Mouse (Mus musculus) myocyte (in vitro differentiated cells): ENCODE measurements around the gene Bcl2l11. TPM values are rescaled to one million over a fixed set of nuclear protein-coding genes. Genes with fewer than 3 reads are reported as not detected.

Experiments
- H3K27me3 ChIP-seq: one replicate; pipeline ENCODE4 v1.6.1; 2011; ENCODE audit not compliant: control insufficient read depth, insufficient read depth, insufficient read length
- H3K36me3 ChIP-seq: one replicate; pipeline ENCODE4 v1.6.1; 2011; ENCODE audit not compliant: control insufficient read depth, insufficient read depth
- H3K4me2 ChIP-seq: one replicate; pipeline ENCODE4 v1.6.1; 2011; ENCODE audit warnings: low read depth, control low read depth
- H3K4me3 ChIP-seq: one replicate; pipeline ENCODE4 v1.5.1; 2011; ENCODE audit warnings: mild to moderate bottlenecking, control low read depth, moderate library complexity
- H3K79me2 ChIP-seq: one replicate; pipeline ENCODE4 v1.6.1; 2011; ENCODE audit not compliant: control insufficient read depth, insufficient read depth
- H3ac ChIP-seq: one replicate; pipeline ENCODE4 v1.6.1; 2011; ENCODE audit not compliant: control insufficient read depth, insufficient read length
- CEBPB ChIP-seq: IDR thresholded peaks from 2 replicates; pipeline ENCODE4 v1.6.1; 2011; ENCODE audit warnings: mild to moderate bottlenecking, moderate library complexity; ENCODE audit not compliant: poor library complexity, insufficient read depth, severe bottlenecking
- E2F4 ChIP-seq: IDR thresholded peaks from one replicate; pipeline ENCODE4 v1.6.1; 2011; ENCODE audit warnings: mild to moderate bottlenecking, control low read depth, moderate library complexity; ENCODE audit not compliant: insufficient read depth
- MAX ChIP-seq: IDR thresholded peaks from one replicate; pipeline ENCODE4 v1.6.1; 2011; ENCODE audit warnings: low read depth, mild to moderate bottlenecking, control low read depth
- MYOD1 ChIP-seq, 3 experiments: IDR thresholded peaks; one replicate each; pipeline ENCODE4 v1.6.1; 2011; ENCODE audit warnings: control low read depth in 2 of 3, low read depth in 2 of 3, mild to moderate bottlenecking in 2 of 3, moderate library complexity in 1 of 3; ENCODE audit not compliant: insufficient read length in 2 of 3, control insufficient read depth in 1 of 3
- MYOG ChIP-seq, 3 experiments: IDR thresholded peaks; one replicate each; pipeline ENCODE4 v1.6.1; 2011; ENCODE audit warnings: control low read depth in 2 of 3, low read depth in 2 of 3, mild to moderate bottlenecking in 2 of 3; ENCODE audit not compliant: insufficient read length in 2 of 3, control insufficient read depth in 1 of 3, insufficient read depth in 1 of 3
- POLR2A ChIP-seq: IDR thresholded peaks from one replicate; pipeline ENCODE4 v1.6.1; 2011; ENCODE audit warnings: low read depth, mild to moderate bottlenecking, control low read depth, moderate library complexity; ENCODE audit not compliant: insufficient read length
- POLR2AphosphoS2 ChIP-seq: IDR thresholded peaks from one replicate; pipeline ENCODE4 v1.6.1; 2011; ENCODE audit warnings: low read depth, control low read depth; ENCODE audit not compliant: insufficient read length
- REST ChIP-seq: IDR thresholded peaks from one replicate; pipeline ENCODE4 v1.6.1; 2011; ENCODE audit warnings: mild to moderate bottlenecking, control low read depth, moderate library complexity; ENCODE audit not compliant: insufficient read depth, insufficient read length
- SRF ChIP-seq: IDR thresholded peaks from one replicate; pipeline ENCODE4 v1.6.1; 2011; ENCODE audit warnings: low read depth; ENCODE audit not compliant: control insufficient read depth, insufficient read length
- TCF12 ChIP-seq: IDR thresholded peaks from one replicate; pipeline ENCODE4 v1.6.1; 2011; ENCODE audit warnings: mild to moderate bottlenecking, control low read depth; ENCODE audit not compliant: poor library complexity, insufficient read depth, severe bottlenecking
- TCF3 ChIP-seq: IDR thresholded peaks from one replicate; pipeline ENCODE4 v1.6.1; 2011; ENCODE audit warnings: low read depth, control low read depth; ENCODE audit not compliant: insufficient read length
- USF1 ChIP-seq: IDR thresholded peaks from one replicate; pipeline ENCODE4 v1.6.1; 2011; ENCODE audit warnings: low read depth, mild to moderate bottlenecking, control low read depth, moderate library complexity
- polyA plus RNA-seq: library from polyadenylated mRNA; unstranded; fragments of >200 nt; fragmentation: generic; extraction: Trizol; gene quantifications from one replicate; pipeline ENCODE4 v1.2.1, GENCODE M21; 2012; ENCODE audit warnings: missing spikeins

Gene Bcl2l11
- polyA plus RNA-seq, 1 experiment, result 4.9 TPM

- Histone ChIP-seq H3K79me2 (no peaks in the 10 kb centered on the region), H3K36me3 (no peaks in the 10 kb centered on the region), H3K4me2 (no peak overlapping the region), H3K27me3 (no peaks in the 10 kb centered on the region), H3ac (no peak overlapping the region), H3K4me3 (no peak overlapping the region)
- TF ChIP-seq MYOD1 (IDR thresholded peaks at IDR 0.05; ENCODE audit: control insufficient read depth in 1 of 3, insufficient read length in 2 of 3, low read depth in 2 of 3), result no peak
Measured at GRCm38 (mm10) chr2:128167930-128168329, 42.1 kb downstream of the Bcl2l11 start.

GRCm38 (mm10) chr2:128169486-128169885 lies 43.6 kb downstream of the Bcl2l11 start:
- Histone ChIP-seq H3K36me3 (no peaks in the 10 kb centered on the region), H3ac (no peak overlapping the region), H3K4me3 (no peak overlapping the region), H3K27me3 (no peaks in the 10 kb centered on the region), H3K79me2 (no peaks in the 10 kb centered on the region), H3K4me2 (no peak overlapping the region)
- TF ChIP-seq POLR2AphosphoS2 (no peak), CEBPB (no peak), MYOG (IDR thresholded peaks at IDR 0.05; ENCODE audit: control insufficient read depth in 1 of 3, insufficient read depth in 1 of 3, insufficient read length in 2 of 3, low read depth in 2 of 3) (no peak), MAX (no peak), TCF12 (no peak), USF1 (no peak), MYOD1 (IDR thresholded peaks at IDR 0.05; ENCODE audit: control insufficient read depth in 1 of 3, insufficient read length in 2 of 3, low read depth in 2 of 3) (no peak), POLR2A (no peak), REST (no peak), TCF3 (no peak), E2F4 (no peak), SRF (no peak)

DNA sequence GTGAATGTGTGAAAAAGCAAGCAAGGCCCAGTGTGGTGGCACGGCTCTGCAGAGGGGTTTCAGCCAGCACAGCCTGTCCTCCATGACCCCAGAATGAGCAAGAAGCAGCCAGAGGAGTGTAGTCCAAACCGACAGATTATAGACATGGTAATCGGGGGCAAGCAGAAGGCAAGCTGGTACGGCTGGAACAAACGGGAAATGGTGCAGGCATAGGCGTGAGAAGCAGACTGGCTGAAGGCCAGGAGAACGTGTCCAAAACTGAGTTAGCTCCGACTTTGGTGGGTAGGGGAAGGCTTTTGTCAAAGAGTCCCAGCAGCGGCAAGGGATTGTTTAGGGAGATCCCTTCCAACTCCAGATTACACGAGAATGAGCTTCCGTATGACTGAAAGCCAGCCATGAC lies 44.1 kb downstream of the Bcl2l11 start:
- Histone ChIP-seq H3K4me3 (no peak overlapping the region), H3K27me3 (no peaks in the 10 kb centered on the region), H3K79me2 (no peaks in the 10 kb centered on the region), H3ac (no peak overlapping the region), H3K36me3 (no peaks in the 10 kb centered on the region), H3K4me2 (no peak overlapping the region)
- TF ChIP-seq TCF3 (no peak), SRF (no peak), MYOG (IDR thresholded peaks at IDR 0.05; ENCODE audit: control insufficient read depth in 1 of 3, insufficient read depth in 1 of 3, insufficient read length in 2 of 3, low read depth in 2 of 3) (no peak), TCF12 (no peak), MYOD1 (IDR thresholded peaks at IDR 0.05; ENCODE audit: control insufficient read depth in 1 of 3, insufficient read length in 2 of 3, low read depth in 2 of 3) (no peak), POLR2A (no peak), CEBPB (no peak), POLR2AphosphoS2 (no peak), E2F4 (no peak), REST (no peak), MAX (no peak), USF1 (no peak)

- Histone ChIP-seq H3K79me2 (no peaks in the 10 kb centered on the region), H3K27me3 (no peaks in the 10 kb centered on the region), H3ac (no peak overlapping the region), H3K4me2 (no peak overlapping the region), H3K4me3 (no peak overlapping the region), H3K36me3 (no peaks in the 10 kb centered on the region)
- TF ChIP-seq MAX (no peak), CEBPB (no peak), USF1 (no peak)
Measured at GRCm38 (mm10) chr2:128170614-128171013, 44.8 kb downstream of the Bcl2l11 start.

DNA sequence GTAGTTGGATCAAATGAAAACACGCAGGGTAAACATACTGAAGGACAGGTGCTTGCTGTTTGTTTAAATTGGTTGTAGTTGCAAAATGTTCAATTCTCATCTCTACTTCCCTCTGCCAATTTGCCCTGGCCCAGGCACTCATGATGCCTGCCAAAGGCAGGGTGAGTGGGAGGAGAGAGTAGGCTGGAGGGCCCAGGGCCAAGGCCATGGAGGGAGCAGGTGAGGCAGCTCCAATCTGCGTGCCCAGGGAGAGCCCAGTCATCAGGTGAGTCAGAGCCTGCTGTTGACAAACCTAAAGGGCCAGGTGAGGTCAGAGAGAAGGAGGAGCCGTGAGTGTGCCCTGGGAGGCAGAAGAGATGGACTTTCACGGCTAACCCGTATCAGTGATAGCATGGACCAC lies 46.4 kb downstream of the Bcl2l11 start:
- TF ChIP-seq SRF (no peak), POLR2A (no peak), TCF12 (no peak), MYOD1 (IDR thresholded peaks at IDR 0.05; ENCODE audit: control insufficient read depth in 1 of 3, insufficient read length in 2 of 3, low read depth in 2 of 3) (no peak), POLR2AphosphoS2 (no peak), E2F4 (no peak), CEBPB (no peak), MAX (no peak), REST (no peak), TCF3 (no peak), USF1 (no peak), MYOG (IDR thresholded peaks at IDR 0.05; ENCODE audit: control insufficient read depth in 1 of 3, insufficient read depth in 1 of 3, insufficient read length in 2 of 3, low read depth in 2 of 3) (no peak)
- Histone ChIP-seq H3K4me2 (no peak overlapping the region), H3K79me2 (no peaks in the 10 kb centered on the region)

More for the DNA sequence above, 46.4 kb downstream of the Bcl2l11 start:
- Histone ChIP-seq H3K36me3 (no peaks in the 10 kb centered on the region), H3K27me3 (no peaks in the 10 kb centered on the region), H3K4me3 (no peak overlapping the region), H3ac (no peak overlapping the region)
